Mouse (Mus musculus): ENCODE measurements around the gene Zkscan1. TPM values are rescaled to one million over a fixed set of nuclear protein-coding genes. Genes with fewer than 3 reads are reported as not detected.

Zkscan1 gene
- polyA plus RNA-seq, 1 experiment from 2014 or later, result 18.1 TPM

DNA sequence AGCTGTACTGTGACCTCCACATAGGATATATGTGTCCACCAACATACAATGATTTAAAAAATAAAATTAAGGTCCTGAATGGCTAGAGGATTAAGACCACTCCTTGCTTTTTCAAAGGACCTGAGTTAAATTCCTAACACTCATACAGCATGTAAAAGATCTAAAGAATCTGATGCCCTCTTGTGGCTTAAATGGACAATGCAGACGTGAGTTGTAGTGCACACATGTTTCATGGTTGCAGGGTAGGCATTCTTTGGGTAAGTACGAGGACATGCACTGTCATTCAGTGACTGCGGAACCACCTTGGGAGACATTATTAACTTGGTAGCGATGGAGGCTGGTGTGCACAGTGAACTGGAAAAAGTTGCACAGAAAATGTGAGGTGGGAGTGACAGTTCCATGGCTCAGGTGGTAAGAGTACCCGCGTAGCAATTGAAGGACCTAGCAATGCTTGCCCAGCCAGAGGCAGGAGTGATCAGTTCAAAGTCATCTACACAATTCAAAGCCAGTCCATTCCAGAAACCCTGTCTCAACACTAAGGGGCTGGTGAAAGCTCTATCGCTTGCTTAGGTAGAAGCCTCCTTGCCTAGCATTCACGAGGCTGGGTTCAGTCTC, 53.2 kb downstream of the Zkscan1 start:
- H3K27me3 ChIP-seq (ENCODE audit: control insufficient read depth, insufficient read depth, low read depth, low read length), result no peaks in the 10 kb centered on the region
- no peak overlapping the region for H3K9ac ChIP-seq (ENCODE audit: low read length)
- peaks cover 21% of the 10 kb centered on the region for H3K36me3 ChIP-seq (ENCODE audit: control insufficient read depth, insufficient read depth, low read length)
- H3K9me3 ChIP-seq (ENCODE audit: control insufficient read depth, low read length), result no peaks in the 10 kb centered on the region
- WGBS, result 53% methylated on average over 8 of the region's 8 CpGs
- no peak overlapping the region for H3K4me2 ChIP-seq (ENCODE audit: low read depth, low read length)
- H3K4me1 ChIP-seq (replicated peaks; ENCODE audit: control insufficient read depth, insufficient read depth, low read length), result no peaks in the 10 kb centered on the region
- no peak overlapping the region for H3K4me3 ChIP-seq (ENCODE audit: low read length)
- ATAC-seq (ENCODE audit: low read depth), result no peak
- H3K27ac ChIP-seq (ENCODE audit: low read length), result no peak overlapping the region

DNA sequence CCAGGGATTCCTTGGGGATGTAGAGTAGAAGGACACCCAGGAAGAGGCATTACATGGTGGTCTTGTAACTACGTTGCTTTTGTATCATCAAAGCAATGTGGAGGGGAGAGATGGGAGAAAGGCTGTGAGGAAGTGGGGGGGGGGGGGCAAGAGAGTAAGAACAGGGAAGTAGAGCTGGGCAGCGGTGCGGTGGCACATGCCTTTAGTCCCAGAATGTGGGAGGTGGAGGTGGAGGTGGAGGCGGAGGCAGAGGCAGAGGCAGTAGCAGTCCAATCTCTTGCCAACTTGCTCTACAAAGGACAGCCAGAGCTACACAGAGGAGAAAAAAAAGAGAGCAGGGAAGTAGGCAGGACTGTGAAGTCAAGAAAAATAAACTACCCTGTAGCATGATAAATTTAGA, 53.7 kb downstream of the Zkscan1 start:
- Histone ChIP-seq H3K27me3 (ENCODE audit: control insufficient read depth, insufficient read depth, low read depth, low read length) (no peaks in the 10 kb centered on the region), H3K4me1 (replicated peaks; ENCODE audit: control insufficient read depth, insufficient read depth, low read length) (no peaks in the 10 kb centered on the region), H3K27ac (ENCODE audit: low read length) (no peak overlapping the region), H3K9ac (ENCODE audit: low read length) (no peak overlapping the region), H3K4me2 (ENCODE audit: low read depth, low read length) (no peak overlapping the region), H3K36me3 (ENCODE audit: control insufficient read depth, insufficient read depth, low read length) (peaks cover 15% of the 10 kb centered on the region), H3K4me3 (ENCODE audit: low read length) (no peak overlapping the region), H3K9me3 (ENCODE audit: control insufficient read depth, low read length) (no peaks in the 10 kb centered on the region)
- no peak for ATAC-seq (ENCODE audit: low read depth)
- 73% methylated on average over 4 of the region's 4 CpGs for WGBS

DNA sequence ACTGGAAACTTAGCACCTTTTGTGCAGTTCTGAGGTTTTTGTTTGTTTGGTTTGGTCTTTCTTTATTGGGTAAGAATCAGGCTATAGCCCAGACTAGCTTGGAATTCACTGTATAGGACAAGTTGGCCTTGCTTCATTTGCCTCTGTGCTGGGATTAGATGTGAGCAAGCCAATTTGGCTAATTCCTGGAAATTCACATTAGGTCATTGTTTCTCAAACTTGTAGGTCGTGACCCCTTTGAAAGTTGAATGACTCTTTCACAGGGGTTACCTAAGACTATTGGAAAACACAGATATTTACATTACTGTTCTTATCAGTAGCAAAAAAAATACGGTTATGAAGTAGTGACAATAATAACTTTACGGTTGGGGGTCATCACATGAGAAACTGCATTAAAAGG, 69.5 kb downstream of the Zkscan1 start:
- Histone ChIP-seq H3K27ac (ENCODE audit: low read length) (no peak overlapping the region), H3K4me1 (replicated peaks; ENCODE audit: control insufficient read depth, insufficient read depth, low read length) (peaks cover 7% of the 10 kb centered on the region), H3K27me3 (ENCODE audit: control insufficient read depth, insufficient read depth, low read depth, low read length) (no peaks in the 10 kb centered on the region), H3K36me3 (ENCODE audit: control insufficient read depth, insufficient read depth, low read length) (peaks cover 9% of the 10 kb centered on the region), H3K4me3 (ENCODE audit: low read length) (peak overlapping the region; percentile 91), H3K9ac (ENCODE audit: low read length) (peak overlapping the region; percentile 97), H3K4me2 (ENCODE audit: low read depth, low read length) (peak overlapping the region; percentile 74), H3K9me3 (ENCODE audit: control insufficient read depth, low read length) (no peaks in the 10 kb centered on the region)
- no peak for ATAC-seq (ENCODE audit: low read depth)
- 54% methylated on average over 3 of the region's 3 CpGs for whole genome bisulfite sequencing

DNA sequence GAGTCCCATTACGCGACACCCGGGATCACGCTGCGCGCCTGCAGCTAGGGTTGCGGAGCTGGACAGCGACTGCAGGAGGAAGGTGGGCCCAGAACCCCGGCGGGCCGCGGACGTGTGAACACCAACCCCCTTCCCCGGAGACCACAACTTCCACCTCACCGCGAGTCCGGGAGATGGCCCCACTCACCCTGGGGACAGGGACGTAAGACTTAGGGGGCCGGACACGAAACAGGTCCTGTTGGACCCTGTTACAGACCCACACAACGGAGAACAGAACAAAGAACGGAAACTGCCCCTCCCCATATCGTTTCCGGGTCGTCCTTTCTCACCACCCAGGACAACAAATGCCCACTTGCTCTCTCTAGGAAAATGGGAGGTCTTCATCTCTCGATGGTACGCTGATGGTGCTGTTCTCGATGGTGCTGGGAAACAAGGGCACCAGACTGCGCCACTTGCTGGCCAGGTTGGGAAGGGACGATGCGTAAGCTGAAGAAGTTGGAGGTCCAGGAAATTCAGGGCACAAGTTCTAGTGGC, 70.6 kb downstream of the Zkscan1 start, which contains the start of gene Zfp113:
Zfp113 (minus strand) TSS at position 302 of the 534 bp plus-strand sequence.
- H3K27me3 ChIP-seq (ENCODE audit: control insufficient read depth, insufficient read depth, low read depth, low read length), result no peaks in the 10 kb centered on the region
- ATAC-seq (ENCODE audit: low read depth), result peak; percentile 97
- peak within 1 kb of the TSS; percentile 93 for H3K27ac ChIP-seq (ENCODE audit: low read length)
- H3K9me3 ChIP-seq (ENCODE audit: control insufficient read depth, low read length), result no peaks in the 10 kb centered on the region
- peaks cover 10% of the 10 kb centered on the region for H3K4me1 ChIP-seq (replicated peaks; ENCODE audit: control insufficient read depth, insufficient read depth, low read length)
- H3K9ac ChIP-seq (ENCODE audit: low read length), result peak within 1 kb of the TSS; percentile 97
- H3K4me2 ChIP-seq (ENCODE audit: low read depth, low read length), result peak within 1 kb of the TSS; percentile 74
- H3K4me3 ChIP-seq (ENCODE audit: low read length), result peak within 1 kb of the TSS; percentile 91
- H3K36me3 ChIP-seq (ENCODE audit: control insufficient read depth, insufficient read depth, low read length), result peaks cover 6% of the 10 kb centered on the region
- under 1% methylated on average over 31 of the region's 31 CpGs for WGBS

Other genes with a start within 250 kb of the Zkscan1 start
- gene Pilra, start 248.8 kb upstream of the Zkscan1 start, polyA plus RNA-seq (2015; fragmentation: Nextera tagmentation; extraction: Ambion mirVana), result 4.4 and 5.2 TPM in 2 replicates
- gene Pilrb1, start 227.0 kb upstream of the Zkscan1 start, polyA plus RNA-seq (2015; fragmentation: Nextera tagmentation; extraction: Ambion mirVana), result 1.1 and 1.8 TPM in 2 replicates
- 1.1 and 1.5 TPM in 2 replicates for gene Pilrb2, start 213.3 kb upstream of the Zkscan1 start, polyA plus RNA-seq (2015; fragmentation: Nextera tagmentation; extraction: Ambion mirVana)
- gene Cyp3a13, start 163.5 kb upstream of the Zkscan1 start, polyA plus RNA-seq (2015; fragmentation: Nextera tagmentation; extraction: Ambion mirVana), result 0.77 and 0.79 TPM in 2 replicates
- gene Gjc3, start 122.0 kb upstream of the Zkscan1 start, polyA plus RNA-seq (2015; fragmentation: Nextera tagmentation; extraction: Ambion mirVana), result 0.08 and 0.10 TPM in 2 replicates
- 1.1 TPM in 1 of 2 replicates, not detected in the other for gene Azgp1, start 103.6 kb upstream of the Zkscan1 start, polyA plus RNA-seq (2015; fragmentation: Nextera tagmentation; extraction: Ambion mirVana)
- not detected in 2 replicates for gene Smok3a, start 63.8 kb upstream of the Zkscan1 start, polyA plus RNA-seq (2015; fragmentation: Nextera tagmentation; extraction: Ambion mirVana)
- gene Smok3b, start 63.7 kb upstream of the Zkscan1 start, polyA plus RNA-seq (2015; fragmentation: Nextera tagmentation; extraction: Ambion mirVana), result not detected in 2 replicates
- not detected in 2 replicates for gene Smok3c, start 31.9 kb upstream of the Zkscan1 start, polyA plus RNA-seq (2015; fragmentation: Nextera tagmentation; extraction: Ambion mirVana)
- gene Zscan21, start 31.8 kb downstream of the Zkscan1 start, polyA plus RNA-seq (2015; fragmentation: Nextera tagmentation; extraction: Ambion mirVana), result 57.9 and 61.5 TPM in 2 replicates
- gene Zfp113, start 70.7 kb downstream of the Zkscan1 start, polyA plus RNA-seq (2015; fragmentation: Nextera tagmentation; extraction: Ambion mirVana), result 22.8 and 24.0 TPM in 2 replicates
- gene Cops6, start 76.0 kb downstream of the Zkscan1 start, polyA plus RNA-seq (2015; fragmentation: Nextera tagmentation; extraction: Ambion mirVana), result 292 and 301 TPM in 2 replicates
- 26.2 and 27.4 TPM in 2 replicates for gene Ap4m1, start 86.9 kb downstream of the Zkscan1 start, polyA plus RNA-seq (2015; fragmentation: Nextera tagmentation; extraction: Ambion mirVana)
- gene Mcm7, start 87.3 kb downstream of the Zkscan1 start, polyA plus RNA-seq (2015; fragmentation: Nextera tagmentation; extraction: Ambion mirVana), result 180 and 197 TPM in 2 replicates
- 87.3 and 88.8 TPM in 2 replicates for gene Taf6, start 102.4 kb downstream of the Zkscan1 start, polyA plus RNA-seq (2015; fragmentation: Nextera tagmentation; extraction: Ambion mirVana)
- gene Cnpy4, start 102.4 kb downstream of the Zkscan1 start, polyA plus RNA-seq (2015; fragmentation: Nextera tagmentation; extraction: Ambion mirVana), result 59.5 and 60.5 TPM in 2 replicates
- gene Mblac1, start 109.2 kb downstream of the Zkscan1 start, polyA plus RNA-seq (2015; fragmentation: Nextera tagmentation; extraction: Ambion mirVana), result 7.6 and 8.8 TPM in 2 replicates
- not detected in 2 replicates for gene Nxpe5, start 140.8 kb downstream of the Zkscan1 start, polyA plus RNA-seq (2015; fragmentation: Nextera tagmentation; extraction: Ambion mirVana)
- 56.7 and 62.1 TPM in 2 replicates for gene Lamtor4, start 170.4 kb downstream of the Zkscan1 start, polyA plus RNA-seq (2015; fragmentation: Nextera tagmentation; extraction: Ambion mirVana)
- 3.8 and 6.2 TPM in 2 replicates for gene BC037034, start 178.9 kb downstream of the Zkscan1 start, polyA plus RNA-seq (2015; fragmentation: Nextera tagmentation; extraction: Ambion mirVana)
- 1.2 and 1.5 TPM in 2 replicates for gene Gal3st4, start 187.8 kb downstream of the Zkscan1 start, polyA plus RNA-seq (2015; fragmentation: Nextera tagmentation; extraction: Ambion mirVana)
- gene Gm43720, start 194.9 kb downstream of the Zkscan1 start, polyA plus RNA-seq (2015; fragmentation: Nextera tagmentation; extraction: Ambion mirVana), result 0.13 and 0.19 TPM in 2 replicates
- gene Gpc2, start 194.9 kb downstream of the Zkscan1 start, polyA plus RNA-seq (2015; fragmentation: Nextera tagmentation; extraction: Ambion mirVana), result 16.7 and 17.1 TPM in 2 replicates
- 3.5 and 4.4 TPM in 2 replicates for gene Stag3, start 195.2 kb downstream of the Zkscan1 start, polyA plus RNA-seq (2015; fragmentation: Nextera tagmentation; extraction: Ambion mirVana)